Mouse (Mus musculus) cerebellum, postnatal 14 days (tissue): ENCODE data around the gene Cpm.

Source experiments
- DNase-seq, 2 experiments: peaks; one replicate each; pipeline ENCODE4 v3.0.0; 2021; ENCODE audit warnings: mixed read lengths in 2 of 2

Gene Cpm

GRCm38 (mm10) chr10:117637062-117637744 lies 7.9 kb downstream of the Cpm start:
- DNase-seq = no peak

- DNase-seq = no peak
Measured at GRCm38 (mm10) chr10:117637745-117638577, 8.7 kb downstream of the Cpm start.

- DNase-seq = no peak
Measured at GRCm38 (mm10) chr10:117638578-117639220, 9.4 kb downstream of the Cpm start.

GRCm38 (mm10) chr10:117639221-117639599 lies 9.9 kb downstream of the Cpm start:
- no peak for DNase-seq

- no peak for DNase-seq
Measured at GRCm38 (mm10) chr10:117639899-117640594, 10.7 kb downstream of the Cpm start.

GRCm38 (mm10) chr10:117640595-117641078 lies 11.3 kb downstream of the Cpm start:
- DNase-seq = no peak

- no peak for DNase-seq
Measured at GRCm38 (mm10) chr10:117641400-117642200, 12.3 kb downstream of the Cpm start.

GRCm38 (mm10) chr10:117642201-117642450 lies 12.8 kb downstream of the Cpm start:
- DNase-seq = no peak

GRCm38 (mm10) chr10:117642491-117643262 lies 13.4 kb downstream of the Cpm start:
- no peak for DNase-seq

- DNase-seq = no peak
Measured at GRCm38 (mm10) chr10:117643302-117643701, 14.0 kb downstream of the Cpm start.

GRCm38 (mm10) chr10:117643711-117644428 lies 14.6 kb downstream of the Cpm start:
- DNase-seq = no peak

- DNase-seq = no peak
Measured at GRCm38 (mm10) chr10:117644429-117644748, 15.1 kb downstream of the Cpm start.

- no peak for DNase-seq
Measured at GRCm38 (mm10) chr10:117644828-117645227, 15.5 kb downstream of the Cpm start.

- no peak for DNase-seq
Measured at GRCm38 (mm10) chr10:117645487-117645964, 16.2 kb downstream of the Cpm start.

GRCm38 (mm10) chr10:117646482-117647157 lies 17.3 kb downstream of the Cpm start:
- no peak for DNase-seq

GRCm38 (mm10) chr10:117647158-117647505 lies 17.8 kb downstream of the Cpm start:
- DNase-seq = peak; percentile 87

- no peak for DNase-seq
Measured at GRCm38 (mm10) chr10:117647964-117648472, 18.7 kb downstream of the Cpm start.

- no peak for DNase-seq
Measured at GRCm38 (mm10) chr10:117648643-117649042, 19.3 kb downstream of the Cpm start.

- no peak for DNase-seq
Measured at GRCm38 (mm10) chr10:117649292-117650041, 20.2 kb downstream of the Cpm start.
